Mouse (Mus musculus) spleen, adult 2 months (tissue): ENCODE data around the gene Alkbh3.

Experiments used
- CTCF ChIP-seq: fragments of 200-500 bp; IDR thresholded peaks from 2 replicates; pipeline ENCODE4 v1.5.1; 2011; ENCODE audit warnings: mild to moderate bottlenecking, inconsistent platforms; ENCODE audit not compliant: insufficient read depth, insufficient read length, insufficient replicate concordance; ENCODE audit errors: extremely low read depth
- POLR2A ChIP-seq: fragments of 200-500 bp; IDR thresholded peaks from 2 replicates; pipeline ENCODE4 v1.6.1; 2011; ENCODE audit warnings: low read depth, low read length, inconsistent platforms

DNA sequence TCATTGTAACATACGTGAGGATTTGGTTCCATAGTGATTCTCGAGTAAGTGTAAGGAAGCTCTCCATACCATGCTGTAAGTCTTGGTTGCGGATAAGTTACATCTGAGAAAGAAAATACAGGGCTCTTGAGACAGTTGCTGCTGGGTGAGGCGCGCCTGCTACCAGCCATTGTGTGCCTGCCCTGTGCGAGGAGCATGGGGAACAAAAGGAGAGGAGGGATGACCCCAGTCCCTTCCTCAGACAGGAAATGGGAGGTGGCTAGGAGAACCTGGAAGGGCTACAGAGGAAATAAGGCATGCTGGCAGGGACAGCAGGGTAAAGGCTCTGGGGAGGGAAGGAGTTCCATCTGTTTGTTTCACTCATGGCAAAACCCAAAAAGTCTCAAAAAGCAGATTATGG is 9.2 kb downstream of the Alkbh3 start:
- TF ChIP-seq POLR2A (no peak), CTCF (no peak)
